Mouse (Mus musculus): ENCODE measurements around the gene Ccdc70.

- TF ChIP-seq POLR2A (IDR thresholded peaks at IDR 0.05; ENCODE audit: insufficient read length, low read depth) (no peak), E2F4 (IDR thresholded peaks at IDR 0.05; ENCODE audit: insufficient read depth) (no peak), MYOD1 (IDR thresholded peaks at IDR 0.05; ENCODE audit: control insufficient read depth in 1 of 3, insufficient read length in 2 of 3, low read depth in 2 of 3) (no peak), USF1 (IDR thresholded peaks at IDR 0.05; ENCODE audit: low read depth) (no peak), POLR2AphosphoS2 (IDR thresholded peaks at IDR 0.05; ENCODE audit: insufficient read length, low read depth) (no peak), TCF12 (IDR thresholded peaks at IDR 0.05; ENCODE audit: insufficient read depth, poor library complexity, severe bottlenecking) (no peak), CEBPB (IDR thresholded peaks at IDR 0.05; ENCODE audit: insufficient read depth, poor library complexity, severe bottlenecking) (no peak), MYOG (IDR thresholded peaks at IDR 0.05; ENCODE audit: control insufficient read depth in 1 of 3, insufficient read depth in 1 of 3, insufficient read length in 2 of 3, low read depth in 2 of 3) (no peak)
These were observed 22.6 kb downstream of the Ccdc70 start for GRCm38 (mm10) chr8:21992184-21992583.

Data from myocyte (in vitro differentiated cells).